Mouse (Mus musculus): ENCODE results near the gene Borcs8.

GRCm38 (mm10) chr8:70194191-70194590 is 54.9 kb downstream of the Borcs8 start:
- TF ChIP-seq CTCF (IDR thresholded peaks at IDR 0.05; ENCODE audit: low read depth) (no peak), EP300 (optimal IDR thresholded peaks at IDR 0.05) (no peak)

Measured in stomach, postnatal 0 days (tissue).